Mouse (Mus musculus): Measurements from ENCODE around the gene Pbx1.

DNA sequence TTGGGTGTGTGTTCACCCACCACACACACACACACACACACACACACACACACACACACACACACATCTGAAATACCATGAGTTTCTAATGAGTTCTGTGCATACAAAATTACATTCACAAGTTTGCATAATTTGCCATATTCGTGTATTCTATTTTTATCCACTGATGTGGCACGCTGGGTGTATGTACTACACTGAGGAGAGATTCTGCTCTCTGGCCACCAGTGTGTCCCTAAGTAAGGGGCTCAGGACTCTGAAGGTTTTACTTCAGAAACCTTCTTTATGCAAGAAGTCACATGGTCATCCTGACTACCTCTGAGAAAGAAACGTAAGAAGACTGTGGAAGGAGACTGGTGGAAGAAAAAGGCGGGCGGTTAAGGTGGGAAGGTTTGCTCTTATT, 191.7 kb downstream of the Pbx1 start:
- TF ChIP-seq GATA1 (IDR thresholded peaks at IDR 0.05; ENCODE audit: low read depth, low read length): no peak
- no peak for TF ChIP-seq BHLHE40 (IDR thresholded peaks at IDR 0.05; ENCODE audit: borderline replicate concordance, low read depth, low read length)
- no peak for TF ChIP-seq CTCF (IDR thresholded peaks at IDR 0.05 in 2 of 3, conservative IDR thresholded peaks at IDR 0.05 in 1 of 3; ENCODE audit: control insufficient read depth in 1 of 3, insufficient read depth in 1 of 3, low read depth in 2 of 3, low read length in 3 of 3, poor library complexity in 1 of 3, severe bottlenecking in 1 of 3)
- no peak for TF ChIP-seq JUND (IDR thresholded peaks at IDR 0.05; ENCODE audit: low read depth, low read length)
- TF ChIP-seq GABPA (IDR thresholded peaks at IDR 0.05; ENCODE audit: low read depth, low read length): no peak
- no peak for TF ChIP-seq POLR2A (IDR thresholded peaks at IDR 0.05; ENCODE audit: control insufficient read depth in 1 of 2, insufficient read depth in 1 of 2, low read depth in 1 of 2, low read length in 2 of 2, poor library complexity in 1 of 2)

All from MEL (cell line).